Mouse (Mus musculus) MEL (cell line): Measurements from ENCODE around the gene Bcl2a1c.

Source experiments
- CTCF ChIP-seq, 3 experiments: IDR thresholded peaks in 2 of 3; conservative IDR thresholded peaks in 1 of 3; 2 replicates each; pipeline ENCODE4 v1.5.1; 2011 to 2012; ENCODE audit warnings: low read length in 3 of 3, low read depth in 2 of 3, mild to moderate bottlenecking in 2 of 3, improper control_type of control experiment in 1 of 3, inconsistent platforms in 1 of 3, mixed read lengths in 1 of 3, moderate library complexity in 1 of 3; ENCODE audit not compliant: control insufficient read depth in 1 of 3, insufficient read depth in 1 of 3, poor library complexity in 1 of 3, severe bottlenecking in 1 of 3
- HCFC1 ChIP-seq: IDR thresholded peaks from 2 replicates; pipeline ENCODE4 v1.6.1; 2012; ENCODE audit warnings: low read depth, mild to moderate bottlenecking, inconsistent platforms, low read length, improper control_type of control experiment, moderate library complexity
- POLR2AphosphoS2 ChIP-seq: IDR thresholded peaks from 2 replicates; pipeline ENCODE4 v1.6.1; 2011; ENCODE audit warnings: low read length, improper control_type of control experiment
- POLR2AphosphoS5 ChIP-seq: IDR thresholded peaks from 2 replicates; pipeline ENCODE4 v1.6.1; 2012; ENCODE audit warnings: low read depth, borderline replicate concordance, mild to moderate bottlenecking, inconsistent platforms, low read length, moderate library complexity, mixed read lengths
- TBP ChIP-seq: IDR thresholded peaks from 2 replicates; pipeline ENCODE4 v1.8.0; 2011; ENCODE audit warnings: low read depth, low read length, improper control_type of control experiment
- ZNF384 ChIP-seq: IDR thresholded peaks from 2 replicates; pipeline ENCODE4 v1.6.1; 2012; ENCODE audit warnings: low read depth, mild to moderate bottlenecking, inconsistent platforms, low read length, improper control_type of control experiment

- no peak for TF ChIP-seq POLR2AphosphoS2
- no peak for TF ChIP-seq POLR2AphosphoS5
- TF ChIP-seq ZNF384 = no peak
- TF ChIP-seq TBP = no peak
- no peak for TF ChIP-seq HCFC1
- TF ChIP-seq CTCF (IDR thresholded peaks at IDR 0.05 in 2 of 3, conservative IDR thresholded peaks at IDR 0.05 in 1 of 3; ENCODE audit: control insufficient read depth in 1 of 3, insufficient read depth in 1 of 3, low read depth in 2 of 3, low read length in 3 of 3, poor library complexity in 1 of 3, severe bottlenecking in 1 of 3) = no peak
These were observed 45.5 kb downstream of the Bcl2a1c start for GRCm38 (mm10) chr9:114375276-114375962.
